Mouse (Mus musculus): ENCODE data around the gene Pde5a.

Gene Pde5a

DNA sequence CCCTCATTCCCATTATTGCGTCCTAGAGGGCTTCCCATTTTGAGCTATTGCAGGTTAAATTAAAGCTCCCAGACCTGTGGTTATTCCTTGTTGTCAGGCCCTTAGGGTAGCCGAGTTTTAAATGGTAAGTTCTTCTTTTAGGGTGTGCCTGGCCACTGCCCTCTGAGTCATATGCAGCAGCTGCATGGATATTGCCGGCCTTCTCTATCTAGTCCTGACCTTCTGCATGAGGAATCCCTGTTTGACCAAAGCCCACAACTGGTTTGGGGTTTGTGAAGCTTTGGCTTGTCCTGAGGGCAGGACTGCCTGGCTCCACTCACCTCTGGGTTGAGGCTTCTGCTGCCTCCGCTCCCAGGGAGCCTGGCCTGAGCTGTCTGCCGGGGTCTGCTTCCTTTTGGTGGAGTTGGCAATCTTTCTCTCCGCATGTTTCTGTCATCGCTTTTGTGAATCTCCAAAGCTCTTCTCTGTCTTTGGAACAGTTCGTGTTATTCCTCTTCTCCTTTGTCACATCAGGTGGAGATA lies 34.6 kb downstream of the Pde5a start:
- in situ Hi-C loops (cut with MseI, MboI) = no loop called here

DNA sequence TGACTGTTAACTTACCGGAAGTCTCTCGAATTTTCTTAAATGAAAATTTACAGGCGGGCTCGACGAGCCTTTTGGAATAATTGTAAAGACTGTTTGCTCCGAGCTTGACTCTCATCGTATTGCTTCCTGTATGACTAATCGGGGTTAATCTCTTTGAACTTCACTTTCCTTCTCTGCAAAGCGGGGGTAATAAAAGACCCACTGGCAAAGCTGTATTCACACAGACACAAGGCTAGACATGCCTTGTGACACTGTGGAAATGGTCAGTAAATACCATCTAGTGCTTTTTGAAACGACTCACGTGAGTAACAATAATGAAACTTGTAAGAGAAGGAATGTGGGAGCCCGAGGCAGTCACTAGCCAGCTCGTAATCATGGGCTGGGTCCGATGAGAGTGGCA lies 35.0 kb downstream of the Pde5a start:
- in situ Hi-C loops (cut with MseI, MboI) = no loop called here

DNA sequence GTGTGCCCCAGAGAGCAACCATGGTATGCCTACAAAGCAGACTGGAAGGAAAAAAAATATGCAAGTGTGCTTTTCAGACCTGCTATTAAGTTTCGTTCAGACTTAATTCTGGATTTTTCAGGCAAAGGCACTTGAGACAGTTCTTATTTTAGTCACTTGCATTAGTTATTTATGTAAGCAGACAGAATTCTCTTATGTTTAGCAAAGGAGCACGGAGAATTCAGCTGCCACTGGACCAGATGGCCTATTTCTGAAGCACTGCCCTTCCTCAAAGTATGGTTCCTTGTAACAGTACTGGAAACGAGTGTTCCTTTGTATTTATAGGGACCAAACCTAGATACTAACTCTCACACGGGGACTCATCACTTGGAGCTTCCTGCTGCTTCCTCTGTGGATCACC lies 38.2 kb downstream of the Pde5a start:
- in situ Hi-C loops (cut with MseI, MboI) = no loop called here

DNA sequence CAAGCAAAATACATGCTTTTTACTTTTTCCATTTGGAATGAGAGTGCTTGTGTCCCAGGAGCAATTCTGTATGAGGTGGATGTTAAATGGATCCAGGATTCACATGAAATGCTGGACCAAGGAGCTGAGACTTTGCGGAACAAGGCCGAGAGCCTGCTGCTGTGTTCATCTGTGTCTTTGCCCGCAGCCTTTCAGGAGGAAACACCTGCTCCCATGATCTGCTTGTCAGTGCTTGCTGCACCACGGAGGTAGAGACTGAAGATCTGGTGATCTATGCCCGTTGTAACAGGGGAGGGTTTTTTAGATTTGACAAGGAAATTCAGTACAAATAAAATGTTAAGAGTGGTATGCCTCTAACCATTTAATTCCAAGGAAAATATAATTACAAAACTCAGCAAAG lies 39.1 kb downstream of the Pde5a start:
- in situ Hi-C loops (cut with MseI, MboI) = no loop called here

DNA sequence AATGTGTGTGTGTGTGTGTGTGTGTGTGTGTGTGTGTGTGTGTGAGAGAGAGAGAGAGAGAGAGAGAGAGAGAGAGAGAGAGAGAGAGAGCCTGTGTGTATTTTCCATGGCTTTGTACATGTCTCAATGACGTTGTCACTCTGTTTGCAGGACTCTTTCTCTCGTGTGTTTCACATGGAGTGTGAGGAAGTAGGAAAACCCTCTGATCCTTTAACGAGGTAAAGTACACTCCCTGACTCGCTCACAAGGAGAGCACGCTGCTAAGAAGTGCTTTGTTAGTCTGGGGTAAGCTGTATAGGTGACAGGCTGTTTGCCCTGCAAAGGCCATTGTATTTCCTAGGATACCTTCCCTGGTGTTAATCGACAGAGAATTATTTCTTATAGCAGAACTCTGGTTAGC lies 52.7 kb downstream of the Pde5a start:
- in situ Hi-C loops (cut with MseI, MboI) = loop anchor here (5.0 to 10.0 kb wide), 2 partner anchors 134 to 137 kb away; no protein-coding TSS in a partner anchor

DNA sequence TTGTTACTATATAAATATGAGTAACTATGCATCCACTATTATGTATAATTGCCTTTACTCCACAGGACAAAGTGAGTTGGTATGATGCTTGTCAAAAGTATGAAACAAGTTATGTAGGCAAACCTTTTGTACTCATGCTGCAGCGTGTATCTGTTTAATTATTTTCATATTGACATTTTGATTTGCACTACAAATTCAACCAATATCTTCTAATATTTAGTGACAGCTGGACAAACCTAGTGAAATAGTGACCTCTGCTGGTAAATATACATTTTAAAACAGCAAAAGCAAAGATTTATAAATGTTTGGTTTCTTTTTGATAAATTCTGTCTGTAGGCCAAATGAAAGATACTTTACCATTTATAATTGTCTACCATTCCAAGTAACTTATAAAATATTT lies 55.5 kb downstream of the Pde5a start:
- in situ Hi-C loops (cut with MseI, MboI) = loop anchor here (5.0 to 10.0 kb wide), 2 partner anchors 137 to 139 kb away; no protein-coding TSS in a partner anchor

DNA sequence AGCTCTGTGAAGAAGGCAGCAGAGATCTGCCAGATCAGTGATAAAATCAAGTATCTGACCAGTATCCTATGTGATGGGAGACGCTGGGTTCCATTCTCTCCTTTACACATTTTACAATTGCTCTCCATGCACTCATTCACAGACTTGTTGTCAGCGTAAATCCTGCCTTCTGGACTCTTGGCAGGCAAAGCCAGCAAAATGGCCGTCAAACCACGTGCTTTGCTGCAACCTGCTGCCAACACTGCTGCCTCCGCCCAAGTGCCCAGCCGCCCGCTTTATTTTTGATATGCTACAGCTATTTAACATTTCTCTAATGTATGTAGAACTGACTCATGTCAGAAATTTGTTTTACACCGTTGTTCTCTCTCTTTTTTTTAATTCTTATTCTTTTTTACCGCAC lies 59.6 kb downstream of the Pde5a start:
- in situ Hi-C loops (cut with MseI, MboI) = loop anchor here in 1 of 2 experiments (10.0 kb wide), 1 partner anchor 144 kb away; no protein-coding TSS in a partner anchor

DNA sequence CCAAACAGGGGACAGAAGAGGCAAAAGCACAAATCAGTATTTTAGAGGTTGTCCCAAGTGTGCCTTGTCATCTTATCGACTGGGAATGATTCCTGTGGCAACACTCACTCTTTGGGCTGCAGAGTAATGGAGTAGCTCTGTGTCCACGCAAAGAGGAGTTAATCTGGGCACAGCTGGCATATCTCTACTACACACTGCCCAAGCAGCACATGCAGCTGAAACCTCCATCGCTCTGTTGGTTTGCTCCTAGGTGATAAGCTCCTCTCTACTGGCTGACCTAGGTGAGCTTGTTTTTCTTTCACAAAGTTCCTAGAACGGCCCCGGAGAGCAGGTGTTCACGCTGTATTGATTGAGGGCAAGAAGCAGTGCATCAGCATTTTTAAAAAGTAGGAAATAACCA lies 60.8 kb downstream of the Pde5a start:
- in situ Hi-C loops (cut with MseI, MboI) = loop anchor here in 1 of 2 experiments (10.0 kb wide), 1 partner anchor 145 kb away; no protein-coding TSS in a partner anchor

DNA sequence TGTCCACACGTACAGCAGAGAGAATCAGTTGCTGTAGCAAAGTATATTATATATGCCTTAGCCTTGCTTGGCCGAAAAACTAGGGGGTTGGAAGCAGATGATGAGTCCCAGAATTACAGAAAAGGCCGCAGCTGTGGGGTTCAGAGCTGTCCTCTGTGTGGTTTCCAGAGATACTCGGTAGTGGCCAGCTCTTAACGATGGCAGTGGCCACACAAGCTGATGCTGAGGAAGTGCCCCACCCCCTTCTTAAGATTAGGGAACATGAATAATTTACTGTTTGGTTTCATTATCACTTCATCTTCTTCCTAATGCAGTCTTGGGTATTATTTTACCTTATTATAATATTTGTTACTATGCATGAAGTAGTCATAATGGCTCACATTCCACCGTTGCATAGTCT lies 71.3 kb downstream of the Pde5a start:
- in situ Hi-C loops (cut with MseI, MboI) = no loop called here

DNA sequence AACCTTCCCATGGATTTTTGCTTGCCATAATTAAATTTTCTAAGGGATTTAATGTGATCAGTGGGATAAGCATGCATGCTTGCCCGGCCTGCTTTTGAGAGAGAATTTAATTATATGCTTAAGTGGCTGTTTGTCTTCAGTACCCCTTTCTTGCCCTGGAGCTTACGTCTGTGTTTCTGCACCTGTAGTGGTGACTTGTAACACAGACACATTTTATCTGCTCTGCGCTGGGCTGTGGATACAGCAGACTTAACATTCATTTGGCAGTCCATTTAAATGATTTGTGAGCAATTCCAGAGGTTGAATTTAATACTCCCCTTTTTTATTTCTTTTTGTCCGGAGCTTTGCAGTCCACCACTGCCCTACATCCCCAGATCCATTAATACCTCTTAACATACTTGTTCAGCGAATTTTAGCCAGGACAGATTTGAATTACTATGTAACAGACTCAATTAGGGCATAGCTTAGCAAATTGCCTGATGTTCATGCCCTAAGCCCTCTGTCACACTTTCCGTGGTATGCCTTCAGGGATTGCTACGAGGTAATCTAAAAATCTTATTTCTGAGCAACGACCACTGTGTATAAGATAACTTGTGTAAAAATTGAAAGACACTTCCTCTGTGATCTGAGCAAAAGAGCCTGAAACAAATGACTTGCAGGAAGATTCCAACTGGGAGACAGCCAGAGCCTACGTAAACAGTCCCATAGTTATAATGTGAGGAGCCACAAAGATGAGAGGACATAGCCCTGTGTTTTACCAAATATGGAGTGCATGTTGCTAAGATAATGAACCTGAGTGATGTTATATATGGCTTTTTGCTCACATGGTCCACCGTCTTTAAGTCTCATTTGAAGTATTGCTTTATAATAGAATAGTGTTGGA lies 72.0 kb downstream of the Pde5a start:
- in situ Hi-C loops (cut with MseI, MboI) = no loop called here

DNA sequence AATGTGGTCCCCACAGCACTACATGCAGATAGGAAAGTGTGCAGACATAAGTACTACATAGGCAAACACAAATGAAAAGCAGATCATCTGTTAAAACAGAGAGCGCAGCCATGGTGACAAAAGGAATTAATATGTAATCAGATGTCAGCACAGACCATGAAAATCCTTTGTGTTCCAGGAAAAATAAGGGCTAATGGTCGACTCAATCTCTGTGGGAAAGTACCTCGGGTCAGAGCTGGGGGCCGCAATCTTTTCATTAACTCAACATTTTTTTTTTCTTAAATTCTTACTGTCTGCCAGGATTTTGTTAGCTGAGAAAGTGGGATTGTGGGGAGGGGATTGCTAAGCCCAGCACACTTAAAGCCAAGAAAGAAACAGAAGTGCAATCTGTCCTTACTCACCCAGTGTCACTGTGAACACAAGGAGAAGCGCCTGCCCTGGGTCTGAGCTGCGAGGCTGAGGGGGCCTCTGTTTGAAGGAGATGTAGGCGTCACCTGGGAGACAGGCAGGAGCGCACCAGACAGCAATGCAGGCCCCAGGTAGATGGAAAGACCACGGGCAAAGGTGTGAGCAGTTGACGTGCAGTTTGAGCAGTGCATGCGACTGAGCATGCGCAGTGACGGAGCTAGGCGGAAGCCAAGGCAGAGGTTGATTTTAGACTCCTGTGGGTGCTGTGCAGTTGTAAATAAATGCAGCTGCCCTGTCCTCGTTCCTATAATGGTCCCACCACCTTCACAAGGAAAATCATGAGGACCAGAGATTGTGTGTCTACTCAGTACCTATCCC lies 72.9 kb downstream of the Pde5a start:
- in situ Hi-C loops (cut with MseI, MboI) = no loop called here

DNA sequence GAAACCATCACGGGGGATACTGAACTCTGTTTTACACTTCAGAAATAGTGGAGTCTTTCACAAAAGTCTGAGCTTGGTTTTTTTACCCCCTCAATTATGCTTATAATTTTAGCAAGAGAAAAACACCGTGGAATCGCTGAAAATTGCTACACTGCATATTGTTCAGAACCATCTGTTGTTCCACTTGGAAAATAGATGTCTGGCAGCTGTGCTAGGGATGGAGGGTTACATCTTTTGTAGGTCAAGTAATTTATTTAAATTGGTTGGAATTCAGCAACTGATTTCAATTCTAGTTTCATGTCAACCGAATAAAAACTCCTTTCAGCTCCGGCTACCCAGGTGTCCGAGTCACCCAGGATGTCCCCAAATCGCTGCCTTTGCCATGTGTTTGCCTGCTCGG lies 78.6 kb downstream of the Pde5a start:
- in situ Hi-C loops (cut with MseI, MboI) = no loop called here

DNA sequence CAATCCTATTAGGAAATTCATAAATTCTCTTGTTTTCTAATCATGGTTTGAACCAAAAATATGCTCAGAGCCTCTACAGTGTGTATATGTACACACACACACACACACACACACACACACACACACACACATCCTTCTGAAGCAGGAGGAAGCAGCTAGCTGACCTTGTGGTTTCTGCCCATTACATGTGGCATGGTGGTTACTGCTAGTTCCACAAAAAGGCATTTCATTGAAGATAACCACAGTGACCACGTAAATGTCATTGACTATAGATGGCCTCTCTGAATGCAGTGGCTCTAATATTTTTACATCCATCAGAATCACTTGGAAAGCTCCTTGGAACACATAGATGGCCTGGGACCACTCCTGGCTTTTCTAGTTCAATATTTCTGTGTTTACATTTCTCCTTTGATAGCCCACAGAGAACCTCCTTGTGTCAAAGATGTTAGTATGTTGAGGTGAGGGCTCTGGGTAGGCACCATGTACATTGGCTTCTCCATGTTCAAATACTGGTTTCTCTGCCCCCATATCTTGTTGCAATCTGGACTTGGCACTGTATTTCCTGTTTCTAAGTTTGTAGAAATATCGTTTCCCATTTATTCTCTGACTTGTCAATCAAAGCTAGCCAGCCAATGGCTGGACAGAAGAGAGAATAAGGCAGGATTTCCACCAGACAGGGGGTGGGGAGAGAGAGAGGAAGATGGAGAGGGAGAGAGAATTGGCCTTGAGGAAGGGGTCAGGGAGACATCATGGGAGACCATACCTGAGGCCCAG lies 81.5 kb downstream of the Pde5a start:
- in situ Hi-C loops (cut with MseI, MboI) = no loop called here

DNA sequence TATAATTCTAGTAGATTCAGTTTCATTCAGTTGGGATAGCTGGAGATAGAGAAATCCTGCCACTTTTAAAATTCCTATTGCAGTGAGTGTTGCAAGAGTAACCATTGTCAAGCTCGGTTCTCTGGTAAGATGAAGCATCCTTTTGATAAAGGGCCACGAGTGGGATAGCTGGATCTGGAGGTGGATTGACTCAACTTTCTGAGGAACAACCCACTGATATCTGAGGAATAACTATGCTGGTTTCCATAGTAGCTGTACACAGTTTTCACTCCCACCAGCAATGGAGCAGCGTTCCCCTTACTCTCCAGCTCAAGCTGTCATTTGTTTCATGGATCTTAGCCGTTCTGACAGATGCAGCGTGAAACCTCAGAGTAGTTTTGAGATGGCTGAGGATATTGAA lies 82.2 kb downstream of the Pde5a start:
- in situ Hi-C loops (cut with MseI, MboI) = no loop called here

DNA sequence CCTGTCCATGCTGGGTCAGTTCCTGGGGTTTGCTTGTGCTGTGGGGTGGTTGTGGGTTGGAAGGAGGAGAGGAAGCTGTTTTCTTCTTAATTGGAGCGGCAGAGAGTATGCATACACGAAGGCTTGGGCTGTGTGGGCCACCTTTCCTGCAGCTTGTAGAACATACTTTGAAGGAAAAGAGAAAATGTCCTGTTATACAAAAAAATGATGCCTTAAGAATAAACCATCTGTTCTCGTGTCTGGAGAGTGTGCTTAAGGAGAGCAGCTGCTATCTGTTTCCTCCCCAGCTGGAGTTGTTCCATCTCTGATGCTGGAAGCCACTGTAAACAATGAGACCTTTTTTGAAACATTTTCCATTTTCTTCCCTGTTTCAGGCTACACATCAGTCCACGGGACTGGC lies 85.8 kb downstream of the Pde5a start:
- in situ Hi-C loops (cut with MseI, MboI) = no loop called here

DNA sequence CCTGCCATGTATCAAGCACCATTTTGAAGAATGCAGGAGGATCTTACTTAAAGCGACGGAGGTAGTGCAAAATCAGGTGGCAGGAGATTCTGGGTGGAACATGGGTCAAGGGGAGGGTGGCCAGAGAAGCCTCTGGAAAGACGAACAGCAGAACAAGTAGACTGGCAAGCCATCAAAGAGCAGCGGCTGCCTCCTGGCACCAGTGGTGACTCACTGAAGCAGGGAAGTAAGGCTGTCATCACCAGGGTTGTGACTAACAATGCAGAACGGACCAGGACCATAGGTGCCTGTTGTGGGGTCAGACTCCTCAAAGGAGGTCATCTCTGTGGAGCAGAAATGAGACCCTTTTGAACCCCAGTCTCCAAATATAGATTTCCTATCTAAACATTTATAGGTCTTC lies 89.5 kb downstream of the Pde5a start:
- in situ Hi-C loops (cut with MseI, MboI) = no loop called here

DNA sequence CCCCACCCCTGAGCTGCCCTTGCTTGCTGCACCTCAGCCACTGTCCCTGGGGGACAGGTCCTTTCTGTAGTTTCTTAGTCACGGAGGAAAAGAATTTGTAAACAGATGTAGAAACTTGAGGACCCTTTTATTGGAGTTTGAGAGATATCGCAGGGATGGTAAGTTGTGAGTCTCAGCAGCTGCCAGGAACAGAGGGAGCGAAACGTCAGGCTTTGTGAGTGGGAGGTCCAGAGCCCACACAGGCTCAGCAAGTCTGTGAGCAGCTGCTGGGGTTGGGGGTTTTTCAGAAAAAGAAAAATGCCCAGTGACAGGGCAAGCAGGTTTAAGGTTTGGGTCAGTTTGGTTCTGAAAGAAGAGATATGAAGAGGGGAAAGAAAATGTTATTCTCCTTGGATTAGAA lies 92.0 kb downstream of the Pde5a start:
- in situ Hi-C loops (cut with MseI, MboI) = no loop called here

DNA sequence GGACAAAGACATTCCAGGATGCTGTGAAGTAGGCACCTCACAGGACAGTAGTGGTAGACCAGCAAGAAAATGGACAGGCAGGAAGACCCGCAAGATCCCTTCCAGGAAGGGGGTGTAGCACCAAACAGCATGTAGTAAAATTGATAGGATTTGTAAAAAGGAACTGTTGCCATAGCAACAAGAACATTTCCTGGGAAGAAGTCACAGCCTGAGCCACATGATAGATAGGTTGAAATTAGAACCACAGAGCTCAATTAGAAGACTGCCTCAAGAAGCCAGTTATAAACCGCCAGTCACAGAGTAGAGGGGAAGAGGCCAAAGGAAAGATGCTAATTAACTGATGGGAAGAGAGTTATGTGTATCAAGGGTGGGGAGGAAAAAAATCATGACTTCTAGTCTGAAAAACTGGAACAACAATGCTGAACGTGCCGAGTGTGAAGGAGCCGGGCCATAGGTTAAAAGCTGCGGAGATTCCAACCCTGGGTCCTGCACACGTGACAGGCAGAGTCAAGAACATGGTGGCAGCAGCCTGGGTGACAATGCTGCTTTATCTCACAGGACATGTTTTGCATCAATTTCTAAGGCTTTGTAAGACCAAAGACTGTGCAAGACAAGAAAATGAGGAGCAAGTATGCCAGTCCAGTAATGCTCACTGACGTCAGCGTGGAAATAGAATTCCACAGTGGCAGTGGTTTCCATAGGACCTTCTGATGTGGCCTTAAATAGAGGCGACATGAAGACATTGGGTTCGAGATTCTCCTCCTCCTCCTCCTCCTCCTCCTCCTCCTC lies 99.7 kb downstream of the Pde5a start:
- in situ Hi-C loops (cut with MseI, MboI) = no loop called here

DNA sequence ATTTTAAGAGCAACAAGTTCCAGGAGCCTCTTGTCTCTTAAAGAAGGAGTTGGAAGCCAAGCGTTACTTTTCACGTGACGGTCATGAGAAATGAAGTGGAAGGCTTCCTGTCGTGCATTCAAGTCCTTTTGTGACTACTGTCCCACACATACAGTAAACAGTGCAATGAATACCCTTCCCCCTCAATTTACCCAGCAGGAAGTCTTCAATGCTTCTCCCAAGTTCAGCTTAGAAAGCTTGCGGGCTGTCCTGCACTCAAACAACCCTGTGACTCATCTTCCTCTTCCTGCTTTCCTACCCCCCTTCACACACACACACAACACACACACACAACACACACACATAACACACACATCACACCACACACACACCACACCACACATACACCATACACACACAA lies 105.8 kb downstream of the Pde5a start:
- in situ Hi-C loops (cut with MseI, MboI) = no loop called here

DNA sequence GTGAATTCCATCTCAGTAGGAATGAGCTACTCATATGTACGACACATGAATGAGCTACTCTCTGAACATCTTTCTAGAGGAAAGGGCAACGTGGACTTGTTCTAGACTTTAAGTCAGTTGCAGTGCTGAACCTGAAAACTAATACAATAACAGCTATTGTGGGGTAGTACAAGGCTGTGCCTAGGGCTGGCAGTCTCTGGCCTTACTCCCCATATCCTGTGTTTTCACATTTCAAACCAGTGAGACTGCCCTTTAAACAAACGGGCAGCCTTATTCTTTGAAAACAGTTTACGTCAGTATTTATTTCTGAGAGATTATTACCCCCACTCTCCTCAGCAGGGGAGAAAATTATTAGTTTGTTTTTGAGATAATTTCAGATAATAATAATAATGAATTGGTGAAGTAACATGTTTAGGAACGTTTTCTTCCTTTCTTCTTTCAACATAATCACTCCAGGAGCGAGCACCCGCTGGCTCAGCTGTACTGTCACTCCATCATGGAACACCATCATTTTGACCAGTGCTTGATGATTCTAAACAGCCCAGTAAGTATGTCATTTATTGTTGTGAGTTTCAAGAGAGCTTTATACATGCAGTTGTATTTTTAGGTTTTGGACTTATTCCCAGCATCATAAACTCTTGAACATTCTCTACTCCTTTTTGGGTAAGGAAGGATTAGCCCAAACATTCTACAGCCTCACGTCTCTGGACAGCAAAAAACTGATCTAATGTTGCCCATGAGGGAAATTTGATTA lies 106.5 kb downstream of the Pde5a start:
- in situ Hi-C loops (cut with MseI, MboI) = no loop called here
